Mouse (Mus musculus): ENCODE results near the gene Cltb. TPM values are rescaled to one million over a fixed set of nuclear protein-coding genes. Genes with fewer than 3 reads are reported as not detected.

Gene Cltb
- polyA plus RNA-seq, 1 experiment from 2014 or later: 40.4 TPM

- H3K9me3 ChIP-seq (replicated peaks): no peaks in the 10 kb centered on the region
- no peak overlapping the region for H3K4me3 ChIP-seq (replicated peaks)
- H3K9ac ChIP-seq: no peak overlapping the region
- no peak overlapping the region for H3K27ac ChIP-seq (replicated peaks)
- H3K27me3 ChIP-seq: no peaks in the 10 kb centered on the region
- 69% methylated on average over 7 of the region's 7 CpGs for WGBS (ENCODE audit: insufficient replicate concordance)
- ATAC-seq (ENCODE audit: insufficient read depth): no peak
- peaks cover 29% of the 10 kb centered on the region for H3K4me1 ChIP-seq (replicated peaks)
- H3K36me3 ChIP-seq (replicated peaks): peaks cover 54% of the 10 kb centered on the region
- H3K4me2 ChIP-seq: no peak overlapping the region
Measured at GRCm38 (mm10) chr13:54562562-54562961, 48.6 kb downstream of the Cltb start.

GRCm38 (mm10) chr13:54560608-54561007, 50.5 kb downstream of the Cltb start:
- Histone ChIP-seq H3K27ac (replicated peaks) (no peak overlapping the region), H3K9ac (no peak overlapping the region), H3K4me3 (replicated peaks) (no peak overlapping the region), H3K27me3 (no peaks in the 10 kb centered on the region), H3K4me2 (no peak overlapping the region), H3K36me3 (replicated peaks) (peaks cover 74% of the 10 kb centered on the region), H3K4me1 (replicated peaks) (peaks cover 22% of the 10 kb centered on the region), H3K9me3 (replicated peaks) (no peaks in the 10 kb centered on the region)
- no peak for ATAC-seq (ENCODE audit: insufficient read depth)
- WGBS (ENCODE audit: insufficient replicate concordance): 82% methylated on average over 7 of the region's 7 CpGs

GRCm38 (mm10) chr13:54559656-54560055, 51.5 kb downstream of the Cltb start:
- no peak overlapping the region for H3K4me2 ChIP-seq
- H3K9ac ChIP-seq: no peak overlapping the region
- no peak overlapping the region for H3K4me3 ChIP-seq (replicated peaks)
- H3K36me3 ChIP-seq (replicated peaks): peaks cover 82% of the 10 kb centered on the region
- ATAC-seq (ENCODE audit: insufficient read depth): no peak
- H3K9me3 ChIP-seq (replicated peaks): no peaks in the 10 kb centered on the region
- H3K4me1 ChIP-seq (replicated peaks): peaks cover 17% of the 10 kb centered on the region
- no peak overlapping the region for H3K27ac ChIP-seq (replicated peaks)
- WGBS (ENCODE audit: insufficient replicate concordance): 70% methylated on average over 2 of the region's 2 CpGs
- no peaks in the 10 kb centered on the region for H3K27me3 ChIP-seq

GRCm38 (mm10) chr13:54557652-54558051, 53.5 kb downstream of the Cltb start:
- no peaks in the 10 kb centered on the region for H3K9me3 ChIP-seq (replicated peaks)
- no peak for ATAC-seq (ENCODE audit: insufficient read depth)
- H3K4me3 ChIP-seq (replicated peaks): no peak overlapping the region
- no peaks in the 10 kb centered on the region for H3K27me3 ChIP-seq
- peaks cover 94% of the 10 kb centered on the region for H3K36me3 ChIP-seq (replicated peaks)
- no peak overlapping the region for H3K27ac ChIP-seq (replicated peaks)
- no peak overlapping the region for H3K9ac ChIP-seq
- no peaks in the 10 kb centered on the region for H3K4me1 ChIP-seq (replicated peaks)
- no peak overlapping the region for H3K4me2 ChIP-seq
- WGBS (ENCODE audit: insufficient replicate concordance): 81% methylated on average over 1 of the region's 1 CpGs

GRCm38 (mm10) chr13:54556796-54557195, 54.3 kb downstream of the Cltb start:
- no peak overlapping the region for H3K4me3 ChIP-seq (replicated peaks)
- no peak overlapping the region for H3K27ac ChIP-seq (replicated peaks)
- H3K4me2 ChIP-seq: no peak overlapping the region
- 74% methylated on average over 3 of the region's 3 CpGs for WGBS (ENCODE audit: insufficient replicate concordance)
- no peaks in the 10 kb centered on the region for H3K4me1 ChIP-seq (replicated peaks)
- H3K36me3 ChIP-seq (replicated peaks): peaks cover 95% of the 10 kb centered on the region
- H3K9ac ChIP-seq: no peak overlapping the region
- no peaks in the 10 kb centered on the region for H3K9me3 ChIP-seq (replicated peaks)
- no peak for ATAC-seq (ENCODE audit: insufficient read depth)
- H3K27me3 ChIP-seq: no peaks in the 10 kb centered on the region

GRCm38 (mm10) chr13:54556176-54556575, 55.0 kb downstream of the Cltb start:
- H3K36me3 ChIP-seq (replicated peaks): peaks cover 96% of the 10 kb centered on the region
- WGBS (ENCODE audit: insufficient replicate concordance): 84% methylated on average over 9 of the region's 9 CpGs
- no peak overlapping the region for H3K9ac ChIP-seq
- H3K27ac ChIP-seq (replicated peaks): no peak overlapping the region
- ATAC-seq (ENCODE audit: insufficient read depth): no peak
- H3K27me3 ChIP-seq: no peaks in the 10 kb centered on the region
- H3K9me3 ChIP-seq (replicated peaks): no peaks in the 10 kb centered on the region
- H3K4me1 ChIP-seq (replicated peaks): no peaks in the 10 kb centered on the region
- no peak overlapping the region for H3K4me2 ChIP-seq
- no peak overlapping the region for H3K4me3 ChIP-seq (replicated peaks)

- Histone ChIP-seq H3K36me3 (replicated peaks) (peaks cover 38% of the 10 kb centered on the region), H3K9ac (no peak overlapping the region), H3K9me3 (replicated peaks) (no peaks in the 10 kb centered on the region), H3K27ac (replicated peaks) (no peak overlapping the region), H3K4me3 (replicated peaks) (no peak overlapping the region), H3K4me1 (replicated peaks) (no peaks in the 10 kb centered on the region), H3K4me2 (no peak overlapping the region), H3K27me3 (no peaks in the 10 kb centered on the region)
- no peak for ATAC-seq (ENCODE audit: insufficient read depth)
- 73% methylated on average over 7 of the region's 7 CpGs for WGBS (ENCODE audit: insufficient replicate concordance)
Measured at GRCm38 (mm10) chr13:54548036-54548435, 63.1 kb downstream of the Cltb start.

Small RNA genes lying within 50 kb of the gene (microRNA-seq; reads per million reads assigned to microRNA genes)
- gene Gm24195: not detected

Other genes with a start within 250 kb of the Cltb start
- 0.29 and 0.33 TPM in 2 replicates for gene Cplx2, start 240.0 kb downstream of the Cltb start, polyA plus RNA-seq (2015; fragmentation: Nextera tagmentation; extraction: Ambion mirVana)
- gene Thoc3, start 142.5 kb downstream of the Cltb start, polyA plus RNA-seq (2015; fragmentation: Nextera tagmentation; extraction: Ambion mirVana): 40.5 and 42.5 TPM in 2 replicates
- 2.0 and 2.4 TPM in 2 replicates for gene Simc1, start 107.6 kb downstream of the Cltb start, polyA plus RNA-seq (2015; fragmentation: Nextera tagmentation; extraction: Ambion mirVana)
- 48.5 and 49.7 TPM in 2 replicates for gene 4833439L19Rik, start 45.9 kb downstream of the Cltb start, polyA plus RNA-seq (2015; fragmentation: Nextera tagmentation; extraction: Ambion mirVana)
- gene Arl10, start 36.3 kb downstream of the Cltb start, polyA plus RNA-seq (2015; fragmentation: Nextera tagmentation; extraction: Ambion mirVana): 7.0 and 8.2 TPM in 2 replicates
- gene Nop16, start 21.3 kb downstream of the Cltb start, polyA plus RNA-seq (2015; fragmentation: Nextera tagmentation; extraction: Ambion mirVana): 43.2 and 47.0 TPM in 2 replicates
- gene Higd2a, start 21.1 kb downstream of the Cltb start, polyA plus RNA-seq (2015; fragmentation: Nextera tagmentation; extraction: Ambion mirVana): 94.3 and 106 TPM in 2 replicates
- gene Faf2, start 10.4 kb upstream of the Cltb start, polyA plus RNA-seq (2015; fragmentation: Nextera tagmentation; extraction: Ambion mirVana): 28.5 and 28.9 TPM in 2 replicates
- 24.9 and 31.3 TPM in 2 replicates for gene Rnf44, start 82.6 kb upstream of the Cltb start, polyA plus RNA-seq (2015; fragmentation: Nextera tagmentation; extraction: Ambion mirVana)
- 16.6 and 19.9 TPM in 2 replicates for gene Cdhr2, start 90.1 kb upstream of the Cltb start, polyA plus RNA-seq (2015; fragmentation: Nextera tagmentation; extraction: Ambion mirVana)
- gene Gprin1, start 138.5 kb upstream of the Cltb start, polyA plus RNA-seq (2015; fragmentation: Nextera tagmentation; extraction: Ambion mirVana): 0.02 and 0.05 TPM in 2 replicates
- gene Sncb, start 155.3 kb upstream of the Cltb start, polyA plus RNA-seq (2015; fragmentation: Nextera tagmentation; extraction: Ambion mirVana): not detected in 2 replicates
- gene Eif4e1b, start 172.7 kb upstream of the Cltb start, polyA plus RNA-seq (2015; fragmentation: Nextera tagmentation; extraction: Ambion mirVana): not detected in 2 replicates
- gene Tspan17, start 178.0 kb upstream of the Cltb start, polyA plus RNA-seq (2015; fragmentation: Nextera tagmentation; extraction: Ambion mirVana): 1.0 and 1.8 TPM in 2 replicates

All from liver, embryonic 15.5 days (tissue).